Comparison of ENCODE assay signal across 20 mouse cellular contexts in genomic region chr1:127045711-127046420, GRCm38 (mm10).
A peak's percentile ranks its signal among the peaks of the same experiment; 100 is the strongest.
DNase-seq lines count a peak whose midpoint lies in the region; ATAC-seq and TF ChIP-seq lines count a peak whose summit lies in the region.
"Had no signal": no experiment of that assay in that cellular context is flagged by ENCODE, and none has a peak within 500 bp of the region (broad histone marks: within the 10 kb centered on the region; RNA-seq: fewer than 3 reads in every experiment).

No protein-coding gene starts in this region.

- no peaks in the 10 kb centered on the region for H3K27me3 ChIP-seq in liver, adult 2 months (ENCODE audit: control insufficient read depth, insufficient read depth, low read length)
- no peaks in the 10 kb centered on the region for H3K27me3 ChIP-seq in midbrain, embryonic 14.5 days (ENCODE audit: control insufficient read depth, insufficient read depth, low read length)
- no peaks in the 10 kb centered on the region for H3K27me3 ChIP-seq in midbrain, postnatal 0 days (ENCODE audit: insufficient read depth, low read length)

- no peak overlapping the region for H3K4me2 ChIP-seq in midbrain, embryonic 14.5 days (ENCODE audit: low read length)
- H3K4me2 ChIP-seq in midbrain, postnatal 0 days (ENCODE audit: low read depth, low read length, poor library complexity, severe bottlenecking) = no peak overlapping the region

- H3K79me2 ChIP-seq in liver, adult 2 months (ENCODE audit: control insufficient read depth, insufficient read depth, low read length) = no peaks in the 10 kb centered on the region

- H3K9ac ChIP-seq in liver, adult 2 months (ENCODE audit: low read depth, low read length) = no peak overlapping the region
- H3K9ac ChIP-seq in midbrain, embryonic 14.5 days (replicated peaks; ENCODE audit: low read length) = no peak overlapping the region
- no peak overlapping the region for H3K9ac ChIP-seq in midbrain, postnatal 0 days (replicated peaks; ENCODE audit: low read length, poor library complexity, severe bottlenecking)

- H3K4me1 ChIP-seq in liver, adult 2 months (ENCODE audit: control insufficient read depth, insufficient read depth, low read length) = peaks cover 8% of the 10 kb centered on the region
- H3K4me1 ChIP-seq in midbrain, embryonic 14.5 days (ENCODE audit: control insufficient read depth, insufficient read depth, low read length) = no peaks in the 10 kb centered on the region
- H3K4me1 ChIP-seq in midbrain, postnatal 0 days (ENCODE audit: insufficient read depth, low read length) = no peaks in the 10 kb centered on the region

- peak overlapping the region; percentile 92 for H3K27ac ChIP-seq in liver, adult 2 months (replicated peaks; ENCODE audit: insufficient read depth, low read depth, low read length)
- no peak overlapping the region for H3K27ac ChIP-seq in midbrain, embryonic 14.5 days (replicated peaks; ENCODE audit: low read depth, low read length)
- no peak overlapping the region for H3K27ac ChIP-seq in midbrain, postnatal 0 days (ENCODE audit: low read depth, low read length)

- H3K4me3 ChIP-seq in liver, adult 2 months (ENCODE audit: insufficient read depth, low read depth, low read length) = no peak overlapping the region
- no peak overlapping the region for H3K4me3 ChIP-seq in midbrain, embryonic 14.5 days (replicated peaks; ENCODE audit: low read depth, low read length)
- H3K4me3 ChIP-seq in midbrain, postnatal 0 days (ENCODE audit: low read depth, low read length) = no peak overlapping the region

- no peaks in the 10 kb centered on the region for H3K9me3 ChIP-seq in midbrain, embryonic 14.5 days (ENCODE audit: control insufficient read depth, low read length)
- no peaks in the 10 kb centered on the region for H3K9me3 ChIP-seq in midbrain, postnatal 0 days (ENCODE audit: low read length)

- no peaks in the 10 kb centered on the region for H3K36me3 ChIP-seq in liver, adult 2 months (ENCODE audit: control insufficient read depth, insufficient read depth, low read length)
- H3K36me3 ChIP-seq in midbrain, embryonic 14.5 days (ENCODE audit: control insufficient read depth, insufficient read depth, low read length) = no peaks in the 10 kb centered on the region
- H3K36me3 ChIP-seq in midbrain, postnatal 0 days (ENCODE audit: insufficient read depth, low read length) = no peaks in the 10 kb centered on the region
- H3K36me3 ChIP-seq: G1E had no signal

- WGBS in liver, adult 2 months = 25% methylated on average over 6 of the region's 6 CpGs
- 76% methylated on average over 6 of the region's 6 CpGs for WGBS in midbrain, embryonic 14.5 days
- WGBS in midbrain, postnatal 0 days = 75% methylated on average over 6 of the region's 6 CpGs

- peak; percentile 17 for DNase-seq in heart, adult 11 months
- DNase-seq in heart, postnatal 25 days (ENCODE audit: low spot score) = no peak
- peak; percentile 93 for DNase-seq in liver, adult 2 months (ENCODE audit: extremely low read depth, low read depth, low spot score)
- DNase-seq in liver = no peak
- DNase-seq in midbrain, embryonic 14.5 days = peak; percentile 2
- no peak for DNase-seq in midbrain, postnatal 0 days (ENCODE audit: low spot score)
- DNase-seq: adrenal gland, adult 2 months; adrenal gland, adult 8-10 months; adrenal gland, postnatal 10 days; adrenal gland, postnatal 14 days; adrenal gland, postnatal 25 days; adrenal gland, postnatal 36 days; B cell, adult 2 months; cerebellum, adult 11 months; cerebellum, adult 11-12 months; cerebellum, adult 18-20 months had no signal

- no peak for TF ChIP-seq POLR2A in liver, adult 2 months (IDR thresholded peaks at IDR 0.05; ENCODE audit: extremely low read depth, insufficient read depth, low read length)

- TF ChIP-seq CTCF in liver, adult 2 months (IDR thresholded peaks at IDR 0.05; ENCODE audit: low read depth, low read length) = no peak
- no peak for TF ChIP-seq CTCF in midbrain, postnatal 0 days (IDR thresholded peaks at IDR 0.05)

- intact Hi-C loops in heart, postnatal 25 days (cut with DNase I) = no loop called here

- ATAC-seq in midbrain, embryonic 14.5 days (ENCODE audit: low FRiP score, low TSS enrichment) = no peak
- no peak for ATAC-seq in midbrain, postnatal 0 days (ENCODE audit: low FRiP score)
- ATAC-seq: activated CD4-positive, CD25-positive, alpha-beta regulatory T cell, adult 4 months; CD4-positive, CD25-positive, alpha-beta regulatory T cell, adult 4 months; Patski had no signal

Comparison
In these comparisons a context has a peak if more than half of its experiments do, and no peak if none do; other contexts are left out.
1. DNase-seq: peak in heart, adult 11 months (single experiment), liver, adult 2 months (single experiment) and midbrain, embryonic 14.5 days (single experiment); none in heart, postnatal 25 days (single experiment), liver (single experiment) and midbrain, postnatal 0 days (single experiment).